Mouse (Mus musculus) embryo, embryonic 9.5 days (tissue): Measurements from ENCODE around the gene Safb.
A peak's percentile ranks its signal among the peaks of the same experiment; 100 is the strongest.

Experiments
- DNase-seq: peaks from one replicate; pipeline ENCODE4 v3.0.0-alpha.2; 2017; ENCODE audit errors: extremely low spot score

Gene Safb

GRCm38 (mm10) chr17:56584257-56585130 is at the start of gene Safb, which contains the start of gene Safb2:
Gene Safb (plus strand): TSS chr17:56584825.
Gene Safb2 (minus strand): TSS chr17:56584585.
- peak; percentile 97 for DNase-seq

- DNase-seq, result no peak
Measured at GRCm38 (mm10) chr17:56536192-56536591, 48.4 kb upstream of the Safb start.

GRCm38 (mm10) chr17:56536874-56537273 is 47.8 kb upstream of the Safb start:
- no peak for DNase-seq

GRCm38 (mm10) chr17:56537912-56538311 is 46.7 kb upstream of the Safb start:
- no peak for DNase-seq

GRCm38 (mm10) chr17:56540562-56540975 is 44.1 kb upstream of the Safb start:
- DNase-seq, result no peak

GRCm38 (mm10) chr17:56542736-56543135 is 41.9 kb upstream of the Safb start:
- DNase-seq, result no peak

GRCm38 (mm10) chr17:56543684-56544224 is 40.9 kb upstream of the Safb start:
- no peak for DNase-seq

GRCm38 (mm10) chr17:56544699-56545387 is 39.8 kb upstream of the Safb start:
- no peak for DNase-seq

GRCm38 (mm10) chr17:56545945-56546344 is 38.7 kb upstream of the Safb start:
- no peak for DNase-seq

- no peak for DNase-seq
Measured at GRCm38 (mm10) chr17:56546576-56546975, 38.0 kb upstream of the Safb start.

GRCm38 (mm10) chr17:56547116-56547845 is 37.3 kb upstream of the Safb start:
- DNase-seq, result no peak

GRCm38 (mm10) chr17:56547846-56548604 is 36.6 kb upstream of the Safb start:
- no peak for DNase-seq

- DNase-seq, result no peak
Measured at GRCm38 (mm10) chr17:56548605-56549105, 36.0 kb upstream of the Safb start.

- no peak for DNase-seq
Measured at GRCm38 (mm10) chr17:56550784-56551475, 33.7 kb upstream of the Safb start.

- DNase-seq, result no peak
Measured at GRCm38 (mm10) chr17:56551841-56552581, 32.6 kb upstream of the Safb start.

- peak; percentile 77 for DNase-seq
Measured at GRCm38 (mm10) chr17:56552781-56553363, 31.8 kb upstream of the Safb start.

GRCm38 (mm10) chr17:56554122-56554551 is 30.5 kb upstream of the Safb start, which contains the start of gene Gm20219:
Gene Gm20219 (minus strand): TSS chr17:56554387.
- no peak for DNase-seq

GRCm38 (mm10) chr17:56558448-56558847 is 26.2 kb upstream of the Safb start:
- DNase-seq, result peak; percentile 72

GRCm38 (mm10) chr17:56559386-56559785 is 25.2 kb upstream of the Safb start:
- DNase-seq, result no peak
